Mouse (Mus musculus) bone marrow, adult 2 months (tissue): ENCODE measurements at regions not wholly inside any gene's neighbourhood (a gene's known extent, or its start where the extent isn't known, plus 50 kb on each side); places are given as distances from the start of the nearest gene placed in this dataset.

Experiments used
- H3K27ac ChIP-seq: fragments of 200-500 bp; 2 replicates; pipeline ENCODE4 v1.5.1; 2012; ENCODE audit warnings: low read depth, mild to moderate bottlenecking, control low read depth, inconsistent platforms, low read length; ENCODE audit not compliant: control insufficient read depth, poor library complexity, insufficient read depth
- H3K4me1 ChIP-seq: fragments of 200-500 bp; 2 replicates; pipeline ENCODE4 v1.6.1; 2011; ENCODE audit warnings: low read length; ENCODE audit not compliant: control insufficient read depth, insufficient read depth
- H3K4me3 ChIP-seq: fragments of 200-500 bp; replicated peaks from 2 replicates; pipeline ENCODE3; 2011; ENCODE audit warnings: mild to moderate bottlenecking, low read depth, low read length, control low read depth; ENCODE audit not compliant: control insufficient read depth
- CTCF ChIP-seq: fragments of 200-500 bp; IDR thresholded peaks from 2 replicates; pipeline ENCODE4 v1.5.1; 2011; ENCODE audit warnings: low read length, control low read depth; ENCODE audit not compliant: control insufficient read depth, insufficient read depth
- POLR2A ChIP-seq: fragments of 200-500 bp; IDR thresholded peaks from 2 replicates; pipeline ENCODE4 v1.6.1; 2011; ENCODE audit warnings: low read depth, mild to moderate bottlenecking, control low read depth, low read length, borderline replicate concordance; ENCODE audit not compliant: control insufficient read depth
- WGBS: fragments of 180-500 bp; shearing (Covaris S2); methylation state at CpG from one replicate; pipeline ENCODE4 v1.1.7; 2018; 5-methylcytosine and 5-hydroxymethylcytosine counted together

DNA sequence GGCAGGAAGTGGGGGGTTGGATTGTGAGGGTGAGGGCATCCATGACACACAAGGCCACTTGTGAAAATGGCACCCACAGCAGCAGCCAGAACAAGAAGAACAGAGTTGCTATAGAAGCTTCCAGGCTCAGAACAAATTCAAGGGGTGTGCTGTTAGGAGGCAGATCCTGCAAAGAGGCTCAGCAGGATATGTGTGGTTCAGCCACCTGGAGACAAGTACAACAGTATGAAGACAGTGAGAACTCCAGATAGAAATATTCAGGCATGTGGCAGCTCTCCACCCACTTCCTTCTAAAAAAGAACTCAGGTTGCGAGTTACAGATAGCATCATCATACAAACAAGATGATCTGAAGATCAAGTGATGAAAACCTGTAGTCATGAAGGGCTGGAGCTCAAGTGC, 544.9 kb upstream of the Tnp1 start:
- no peak overlapping the region for H3K4me3 ChIP-seq
- WGBS = 74% methylated on average over 1 of the region's 1 CpGs
- TF ChIP-seq CTCF (no peak), POLR2A (no peak)

DNA sequence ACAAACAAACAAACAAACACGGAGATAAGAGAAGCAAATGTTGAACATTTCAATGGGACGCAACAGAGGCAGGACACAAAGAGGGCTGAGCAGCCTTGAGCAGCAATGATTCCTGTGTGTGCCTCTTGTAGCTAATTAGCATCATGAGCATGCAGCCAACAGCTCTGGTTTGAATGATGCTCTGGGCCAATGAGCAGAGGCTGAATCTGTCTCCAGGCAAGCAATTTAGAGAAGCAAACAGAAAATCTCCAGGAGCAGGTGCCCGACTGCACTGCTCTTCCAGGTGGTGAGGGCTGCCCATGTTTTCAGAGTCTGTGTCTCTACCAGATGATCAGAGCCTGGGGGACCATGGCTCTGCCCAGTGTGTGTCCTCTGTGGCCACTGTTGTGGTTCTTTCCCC, 532.2 kb upstream of the Tnp1 start:
- no peak overlapping the region for H3K4me3 ChIP-seq
- no peak overlapping the region for H3K27ac ChIP-seq
- no peaks in the 10 kb centered on the region for H3K4me1 ChIP-seq
- 78% methylated on average over 3 of the region's 3 CpGs for WGBS
- no peak for TF ChIP-seq POLR2A
- TF ChIP-seq CTCF = no peak

More for the DNA sequence above, 544.9 kb upstream of the Tnp1 start:
- Histone ChIP-seq H3K27ac (no peak overlapping the region), H3K4me1 (no peaks in the 10 kb centered on the region)

DNA sequence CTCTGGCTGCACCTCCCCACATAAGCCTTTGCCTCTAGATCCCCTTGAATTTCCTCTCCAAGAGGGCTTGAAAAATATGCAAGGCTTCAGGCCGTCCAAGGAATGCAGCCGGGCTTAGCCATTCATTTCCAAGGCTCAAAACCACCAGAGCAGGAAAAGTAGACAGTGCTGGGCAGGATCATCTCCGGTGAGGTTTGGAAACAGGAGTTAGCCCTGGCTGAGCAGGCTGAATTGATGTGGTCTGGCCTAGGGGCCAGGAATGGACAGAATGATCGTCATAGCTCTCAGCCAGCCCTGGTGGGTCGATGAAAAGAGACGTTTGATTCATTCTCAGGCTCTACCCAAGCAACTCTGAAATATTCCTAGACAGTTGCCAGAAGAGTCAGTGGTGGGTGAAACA, 529.7 kb upstream of the Tnp1 start:
- no peak overlapping the region for H3K4me3 ChIP-seq
- no peaks in the 10 kb centered on the region for H3K4me1 ChIP-seq
- H3K27ac ChIP-seq = no peak overlapping the region
- no peak for TF ChIP-seq POLR2A
- no peak for TF ChIP-seq CTCF
- 73% methylated on average over 6 of the region's 6 CpGs for WGBS

DNA sequence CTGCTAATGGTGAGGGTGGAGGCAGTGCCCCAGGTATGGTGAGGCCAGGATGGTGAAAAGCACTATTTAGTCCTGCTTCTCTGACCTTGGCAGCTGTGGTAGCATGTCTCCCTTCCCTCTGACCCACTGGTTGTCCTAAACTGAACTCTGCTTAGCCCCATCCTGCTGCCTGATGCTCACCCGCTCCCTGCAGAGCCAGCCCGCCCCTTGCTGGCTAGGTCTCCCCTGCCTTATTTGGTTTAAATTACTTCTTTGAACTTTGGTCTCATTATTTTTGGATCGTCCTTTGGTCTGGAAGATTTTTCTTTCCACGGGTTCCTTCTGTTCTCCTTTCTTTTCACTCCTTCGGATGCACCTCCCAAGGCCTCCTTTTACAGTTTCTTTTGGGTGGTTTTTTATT, 525.7 kb upstream of the Tnp1 start:
- TF ChIP-seq POLR2A (no peak), CTCF (no peak)
- WGBS = 70% methylated on average over 5 of the region's 5 CpGs
- Histone ChIP-seq H3K4me3 (no peak overlapping the region), H3K27ac (no peak overlapping the region), H3K4me1 (no peaks in the 10 kb centered on the region)

DNA sequence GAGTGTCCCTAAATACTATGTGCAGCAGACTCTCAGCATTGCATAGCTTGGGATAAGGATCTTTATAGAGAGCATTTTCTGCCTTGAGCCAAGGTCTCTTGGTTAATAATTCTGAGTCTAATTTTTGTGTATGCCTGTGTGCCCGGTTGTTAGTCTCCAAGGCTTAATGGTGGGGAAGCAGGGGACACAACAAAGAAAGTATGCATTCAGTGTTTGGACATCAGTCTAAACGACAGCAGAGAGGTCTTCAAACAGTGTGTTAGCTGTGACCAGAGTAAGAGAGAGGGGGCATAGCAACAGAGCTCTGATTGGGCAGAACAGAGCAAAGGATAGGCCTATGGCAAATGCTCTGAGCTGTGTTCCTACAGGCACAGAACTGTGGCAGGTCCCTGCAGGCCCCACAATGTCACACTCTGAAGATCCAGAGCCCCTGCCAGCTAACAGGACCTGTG, 522.7 kb upstream of the Tnp1 start:
- H3K27ac ChIP-seq = no peak overlapping the region
- no peak overlapping the region for H3K4me3 ChIP-seq
- no peak for TF ChIP-seq CTCF
- TF ChIP-seq POLR2A = no peak
- WGBS = 53% methylated on average over 2 of the region's 2 CpGs
- no peaks in the 10 kb centered on the region for H3K4me1 ChIP-seq

DNA sequence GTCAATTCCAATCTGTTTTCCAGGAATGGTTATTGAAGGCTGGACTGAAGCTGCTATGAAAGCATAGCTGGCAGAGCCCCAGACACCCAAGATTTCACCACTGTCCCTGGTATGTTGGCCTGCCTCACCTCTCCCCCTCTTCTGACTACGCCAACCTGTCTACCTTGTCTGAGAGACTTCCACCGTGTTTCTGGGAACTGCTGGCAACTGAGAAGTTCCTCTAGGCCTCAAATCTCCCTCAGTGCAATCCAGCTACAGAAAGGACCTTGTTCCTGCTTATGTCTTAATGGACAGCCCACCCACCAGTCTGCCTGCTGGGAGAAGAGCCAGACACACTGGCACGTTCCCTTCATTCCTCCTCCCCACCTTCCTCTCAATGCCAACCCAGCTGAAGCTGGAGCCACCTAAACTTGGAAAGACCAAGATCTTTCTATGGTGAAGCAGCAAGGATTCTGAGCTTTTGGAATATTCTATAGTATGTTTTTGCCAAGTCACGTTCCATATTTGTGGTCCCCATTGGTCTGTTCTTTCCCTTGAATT, 520.1 kb upstream of the Tnp1 start:
- Histone ChIP-seq H3K27ac (no peak overlapping the region), H3K4me1 (no peaks in the 10 kb centered on the region), H3K4me3 (no peak overlapping the region)
- 86% methylated on average over 4 of the region's 4 CpGs for WGBS
- TF ChIP-seq POLR2A (no peak), CTCF (no peak)

DNA sequence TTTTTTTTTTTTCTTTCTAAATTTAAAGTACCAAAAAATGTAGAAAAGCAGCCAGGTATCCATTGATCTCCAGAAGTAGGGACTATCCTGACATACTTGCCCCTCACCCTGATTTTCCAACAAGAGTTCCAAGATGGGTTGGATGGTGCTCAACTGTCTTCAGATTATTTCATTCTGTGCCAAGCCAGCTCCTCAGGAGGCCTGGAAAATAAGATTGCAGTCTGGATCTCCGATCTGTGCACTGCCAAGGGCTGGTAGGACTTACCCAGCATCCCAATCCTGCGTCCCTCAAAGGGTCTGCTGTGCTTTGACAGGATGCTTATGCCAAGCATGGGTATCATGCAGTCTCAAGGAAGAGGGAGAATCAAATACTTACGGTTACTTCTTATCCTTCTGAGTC, 517.8 kb upstream of the Tnp1 start:
- Histone ChIP-seq H3K27ac (no peak overlapping the region), H3K4me1 (no peaks in the 10 kb centered on the region; the same call in 1 of the 2 replicates), H3K4me3 (no peak overlapping the region)
- WGBS = 74% methylated on average over 3 of the region's 3 CpGs
- TF ChIP-seq POLR2A (no peak), CTCF (no peak)

DNA sequence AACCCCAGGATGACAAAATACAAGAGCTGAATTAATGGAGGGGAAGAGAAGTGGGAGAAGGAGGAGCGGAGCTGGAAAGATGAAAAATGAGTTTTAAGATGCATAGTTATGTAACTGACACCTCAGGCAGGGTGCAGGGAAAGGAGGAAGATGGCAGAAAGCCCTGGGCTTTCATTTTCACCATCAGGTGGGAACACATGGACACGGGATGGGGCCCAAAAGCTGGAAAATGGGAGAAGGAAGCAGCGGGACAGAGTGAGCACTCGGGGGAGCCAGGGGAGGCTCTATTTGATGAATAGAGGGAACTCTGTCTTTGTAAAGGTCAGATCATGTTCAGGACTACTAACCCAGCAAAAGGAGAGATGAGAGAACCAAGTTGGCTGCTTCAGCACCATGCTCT, 516.6 kb upstream of the Tnp1 start:
- TF ChIP-seq POLR2A = no peak
- TF ChIP-seq CTCF = no peak
- no peak overlapping the region for H3K27ac ChIP-seq
- H3K4me1 ChIP-seq = no peaks in the 10 kb centered on the region; the same call in 1 of the 2 replicates
- 90% methylated on average over 4 of the region's 4 CpGs for WGBS
- no peak overlapping the region for H3K4me3 ChIP-seq

DNA sequence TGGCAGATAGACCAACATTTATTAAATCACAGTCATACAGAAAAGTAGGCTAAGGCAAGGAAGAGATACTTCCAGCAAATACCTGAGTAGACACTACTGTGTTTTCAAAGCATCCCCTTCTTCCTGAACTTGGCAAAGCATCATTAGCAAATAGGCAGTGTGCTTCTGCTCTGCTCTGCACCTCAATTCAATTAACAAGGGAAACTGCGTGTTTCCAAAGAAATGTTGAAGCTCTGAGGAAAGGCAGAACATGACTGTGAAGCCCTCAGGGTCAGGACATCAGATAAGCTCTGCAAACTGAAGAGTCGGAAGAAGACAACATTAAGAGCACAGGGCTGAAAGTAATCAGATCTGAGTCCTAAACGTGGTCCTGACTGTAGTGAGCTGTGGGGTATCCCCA, 516.1 kb upstream of the Tnp1 start:
- Histone ChIP-seq H3K27ac (no peak overlapping the region), H3K4me1 (no peaks in the 10 kb centered on the region; the same call in 1 of the 2 replicates), H3K4me3 (no peak overlapping the region)
- 61% methylated on average over 3 of the region's 3 CpGs for WGBS
- TF ChIP-seq CTCF (no peak), POLR2A (no peak)
